Mouse (Mus musculus) adrenal gland, postnatal 14 days (tissue): ENCODE data around the gene Gm3298. TPM values are rescaled to one million over a fixed set of nuclear protein-coding genes. Genes with fewer than 3 reads are reported as not detected.
"Not testable (repeated sequence)": the region's sequence is repeated elsewhere in the genome, so short reads cannot be mapped to it uniquely, and the experiment has no call there.

Source experiments
- DNase-seq: peaks from one replicate; pipeline ENCODE4 v3.0.0; 2021; ENCODE audit warnings: mixed read lengths
- long read RNA-seq, 2 experiments: library from polyadenylated mRNA; stranded (forward); transcript quantifications; one replicate each; pipeline ENCODE4 v2.0.0; 2021
- total RNA-seq: library from RNA; stranded (reverse); gene quantifications from 2 replicates; pipeline ENCODE4 v1.2.3, GENCODE M21; 2021

Gm3298 gene
- total RNA-seq: not detected in 2 replicates
- long read RNA-seq, experiment 1: 0 reads
- long read RNA-seq, experiment 2: 0 reads

GRCm38 (mm10) chr14:5015591-5015990 is at the start of gene Gm3298:
Gene Gm3298 (plus strand): TSS chr14:5015891.
- not testable (repeated sequence) for DNase-seq

DNA sequence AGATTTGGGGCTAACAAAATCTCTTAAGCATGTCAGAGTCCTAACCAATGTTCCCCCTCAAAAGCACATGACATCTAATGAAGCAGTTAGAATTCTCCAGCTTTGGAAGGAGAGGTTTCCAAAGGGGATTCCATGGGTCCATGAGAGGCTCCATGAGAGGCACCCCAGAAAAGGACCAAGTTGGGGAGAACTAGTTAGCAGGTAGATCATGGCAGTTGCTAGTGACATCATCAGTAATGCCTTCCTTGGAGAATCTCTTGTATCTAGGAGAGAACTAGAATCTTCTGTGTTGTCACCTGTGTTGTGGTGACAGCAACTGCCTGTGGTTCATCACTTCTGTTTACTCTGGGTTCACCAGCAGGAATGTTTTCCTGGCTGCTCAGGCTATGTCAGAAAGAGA is 32.1 kb upstream of the Gm3298 start, which contains the start of gene Gm8297:
TSS of gene Gm8297 (plus strand) at position 301 of the 400 bp plus-strand sequence.
- DNase-seq: not testable (repeated sequence)

- not testable (repeated sequence) for DNase-seq
These were observed 34.6 kb downstream of the Gm3298 start, which contains the start of gene 4930555G01Rik for GRCm38 (mm10) chr14:5050329-5050728. Gene 4930555G01Rik (plus strand): TSS chr14:5050629.

Other genes with a start within 250 kb of the Gm3298 start
- not detected in 2 replicates for gene Gm9602, start 239.6 kb upstream of the Gm3298 start, total RNA-seq
- not detected in 2 replicates for gene Gm3269, start 177.8 kb upstream of the Gm3298 start, total RNA-seq
- gene Gm3264, start 160.3 kb upstream of the Gm3298 start, total RNA-seq: 3.9 and 5.0 TPM in 2 replicates
- gene Gm3278, start 123.5 kb upstream of the Gm3298 start, total RNA-seq: not detected in 2 replicates
- gene Gm8297, start 32.0 kb upstream of the Gm3298 start, total RNA-seq: not detected in 2 replicates
- gene 4930555G01Rik, start 34.7 kb downstream of the Gm3298 start, total RNA-seq: not detected in 2 replicates
- 0.23 TPM in 1 of 2 replicates, not detected in the other for gene Gm8281, start 55.1 kb downstream of the Gm3298 start, total RNA-seq
- not detected in 2 replicates for gene Gm8279, start 115.6 kb downstream of the Gm3298 start, total RNA-seq
- not detected in 2 replicates for gene Gm3317, start 148.6 kb downstream of the Gm3298 start, total RNA-seq
- not detected in 2 replicates for gene Gm8271, start 169.9 kb downstream of the Gm3298 start, total RNA-seq
- gene Gm3526, start 244.7 kb downstream of the Gm3298 start, total RNA-seq: not detected in 2 replicates